ENCODE assay signal across 15 mouse cellular contexts in the genomic region with DNA sequence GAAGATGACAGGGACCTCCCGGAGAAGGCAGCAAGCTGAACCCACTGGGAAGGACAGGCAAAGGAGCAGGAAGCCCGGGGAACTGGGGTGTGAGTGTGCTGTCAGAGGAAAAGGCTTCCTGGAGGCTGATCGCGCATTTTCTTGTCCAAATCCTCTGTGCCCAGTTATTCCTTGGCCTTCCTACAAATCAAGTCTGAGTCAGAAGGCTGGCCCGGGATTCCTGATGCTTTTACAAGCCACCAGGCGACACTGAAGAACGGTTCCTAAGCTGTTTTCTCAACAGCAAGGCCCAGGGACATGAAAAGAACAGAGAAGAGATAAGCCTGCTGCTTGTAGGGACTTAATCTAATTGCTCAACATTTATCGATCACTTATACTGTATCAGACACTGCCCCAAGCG.
"Had no signal": no experiment of that assay in that cellular context is flagged by ENCODE, and none has a peak within 500 bp of the region (broad histone marks: within the 10 kb centered on the region; RNA-seq: fewer than 3 reads in every experiment).

No protein-coding gene starts in this region.

- H3K27me3 ChIP-seq: limb, embryonic 13.5 days; midbrain, embryonic 15.5 days; neural tube, embryonic 13.5 days had no signal

- H3K4me3 ChIP-seq: layer of hippocampus, adult 2 months; limb, embryonic 13.5 days; midbrain, embryonic 10.5 days; midbrain, embryonic 15.5 days; neural tube, embryonic 13.5 days had no signal

- H3K9ac ChIP-seq: limb, embryonic 13.5 days; midbrain, embryonic 15.5 days; neural tube, embryonic 13.5 days had no signal

- H3K36me3 ChIP-seq: limb, embryonic 13.5 days; midbrain, embryonic 10.5 days; midbrain, embryonic 15.5 days had no signal

- H3K4me2 ChIP-seq: limb, embryonic 13.5 days; midbrain, embryonic 15.5 days; neural tube, embryonic 13.5 days had no signal

- H3K4me1 ChIP-seq: limb, embryonic 13.5 days; midbrain, embryonic 10.5 days; midbrain, embryonic 15.5 days; neural tube, embryonic 13.5 days had no signal

- H3K27ac ChIP-seq: layer of hippocampus, adult 2 months; limb, embryonic 13.5 days; midbrain, embryonic 10.5 days; midbrain, embryonic 15.5 days; neural tube, embryonic 13.5 days; stomach, postnatal 0 days had no signal

- H3K9me3 ChIP-seq: limb, embryonic 13.5 days; midbrain, embryonic 10.5 days; midbrain, embryonic 15.5 days; neural tube, embryonic 13.5 days had no signal

- ATAC-seq: lung, postnatal 0 days; midbrain, embryonic 15.5 days had no signal

- DNase-seq: kidney, adult 18-20 months; kidney, postnatal 10 days; kidney, postnatal 4 days; left cerebral cortex, postnatal 4 days; lung, adult 2 months; lung, postnatal 4 days; retina, postnatal 1 day; thymus, postnatal 4 days had no signal
